Mouse (Mus musculus): ENCODE measurements around the gene Fermt2. TPM values are rescaled to one million over a fixed set of nuclear protein-coding genes. Genes with fewer than 3 reads are reported as not detected.

Gene Fermt2
- total RNA-seq, 2 experiments from 2014 or later: 214 to 243 TPM

GRCm38 (mm10) chr14:45456502-45456846 is 73.4 kb downstream of the Fermt2 start:
- H3K27ac ChIP-seq: peak overlapping the region; percentile 78
- intact Hi-C loops (cut with DNase I): no loop called here
- no peak for DNase-seq
- no peak for TF ChIP-seq CTCF (IDR thresholded peaks at IDR 0.05)
- no peak overlapping the region for H3K4me3 ChIP-seq

- intact Hi-C loops (cut with DNase I): no loop called here
- TF ChIP-seq CTCF (IDR thresholded peaks at IDR 0.05): no peak
- Histone ChIP-seq H3K4me3 (no peak overlapping the region), H3K27ac (peak overlapping the region; percentile 78)
- no peak for DNase-seq
These were observed 74.0 kb downstream of the Fermt2 start for GRCm38 (mm10) chr14:45455651-45456501.

- TF ChIP-seq CTCF (IDR thresholded peaks at IDR 0.05): no peak
- DNase-seq: no peak
- intact Hi-C loops (cut with DNase I): no loop called here
- Histone ChIP-seq H3K27ac (peak overlapping the region; percentile 75), H3K4me3 (no peak overlapping the region)
These were observed 76.2 kb downstream of the Fermt2 start for GRCm38 (mm10) chr14:45453538-45454233.

GRCm38 (mm10) chr14:45452861-45453512 is 76.9 kb downstream of the Fermt2 start:
- peak; percentile 32 for DNase-seq
- intact Hi-C loops (cut with DNase I): no loop called here

GRCm38 (mm10) chr14:45452148-45452547 is 77.8 kb downstream of the Fermt2 start:
- intact Hi-C loops (cut with DNase I): no loop called here
- no peak for TF ChIP-seq CTCF (IDR thresholded peaks at IDR 0.05)
- H3K4me3 ChIP-seq: 0 out of 2 replicates have a peak overlapping the region, but pooled peaks have one; percentile 5
- DNase-seq: no peak
- H3K27ac ChIP-seq: peak overlapping the region; percentile 75

More at GRCm38 (mm10) chr14:45452861-45453512, 76.9 kb downstream of the Fermt2 start:
- Histone ChIP-seq H3K4me3 (no peak overlapping the region), H3K27ac (peak overlapping the region; percentile 75)
- no peak for TF ChIP-seq CTCF (IDR thresholded peaks at IDR 0.05)

GRCm38 (mm10) chr14:45451090-45451489 is 78.8 kb downstream of the Fermt2 start:
- no peak for DNase-seq
- Histone ChIP-seq H3K27ac (peak overlapping the region; percentile 6; the same call in 1 of the 2 replicates), H3K4me3 (no peak overlapping the region)
- intact Hi-C loops (cut with DNase I): no loop called here
- TF ChIP-seq CTCF (IDR thresholded peaks at IDR 0.05): no peak

- intact Hi-C loops (cut with DNase I): no loop called here
- Histone ChIP-seq H3K4me3 (no peak overlapping the region), H3K27ac (no peak overlapping the region)
- no peak for TF ChIP-seq CTCF (IDR thresholded peaks at IDR 0.05)
- DNase-seq: no peak
These were observed 83.1 kb downstream of the Fermt2 start for GRCm38 (mm10) chr14:45446777-45447176.

GRCm38 (mm10) chr14:45445445-45445844 is 84.5 kb downstream of the Fermt2 start:
- DNase-seq: peak; percentile 49
- no peak for TF ChIP-seq CTCF (IDR thresholded peaks at IDR 0.05)

GRCm38 (mm10) chr14:45444870-45445269 is 85.0 kb downstream of the Fermt2 start:
- peak overlapping the region; percentile 46; the same call in 1 of the 2 replicates for H3K27ac ChIP-seq
- intact Hi-C loops (cut with DNase I): no loop called here

More at GRCm38 (mm10) chr14:45445445-45445844, 84.5 kb downstream of the Fermt2 start:
- no peak overlapping the region for H3K4me3 ChIP-seq
- intact Hi-C loops (cut with DNase I): no loop called here
- peak overlapping the region; percentile 46; the same call in 1 of the 2 replicates for H3K27ac ChIP-seq

GRCm38 (mm10) chr14:45442781-45443560 is 86.9 kb downstream of the Fermt2 start:
- intact Hi-C loops (cut with DNase I): no loop called here
- no peak for TF ChIP-seq CTCF (IDR thresholded peaks at IDR 0.05)

More at GRCm38 (mm10) chr14:45444870-45445269, 85.0 kb downstream of the Fermt2 start:
- DNase-seq: no peak
- TF ChIP-seq CTCF (IDR thresholded peaks at IDR 0.05): no peak
- H3K4me3 ChIP-seq: no peak overlapping the region

GRCm38 (mm10) chr14:45441291-45441690 is 88.6 kb downstream of the Fermt2 start:
- Histone ChIP-seq H3K4me3 (no peak overlapping the region), H3K27ac (no peak overlapping the region)
- intact Hi-C loops (cut with DNase I): no loop called here
- no peak for TF ChIP-seq CTCF (IDR thresholded peaks at IDR 0.05)
- DNase-seq: no peak

More at GRCm38 (mm10) chr14:45442781-45443560, 86.9 kb downstream of the Fermt2 start:
- peak overlapping the region; percentile 43; the same call in 1 of the 2 replicates for H3K27ac ChIP-seq
- no peak for DNase-seq
- H3K4me3 ChIP-seq: no peak overlapping the region

GRCm38 (mm10) chr14:45439387-45439786 is 90.5 kb downstream of the Fermt2 start:
- intact Hi-C loops (cut with DNase I): loop anchor here (5.0 to 10.0 kb wide), 2 partner anchors 53 to 255 kb away; no protein-coding TSS in a partner anchor
- Histone ChIP-seq H3K27ac (no peak overlapping the region), H3K4me3 (no peak overlapping the region)
- no peak for TF ChIP-seq CTCF (IDR thresholded peaks at IDR 0.05)
- no peak for DNase-seq
